Mouse (Mus musculus): ENCODE data around the gene Rora. TPM values are rescaled to one million over a fixed set of nuclear protein-coding genes. Genes with fewer than 3 reads are reported as not detected.
A peak's percentile ranks its signal among the peaks of the same experiment; 100 is the strongest.
"Not testable (repeated sequence)": the region's sequence is repeated elsewhere in the genome, so short reads cannot be mapped to it uniquely, and the experiment has no call there.

The Rora gene
- total RNA-seq, 4 experiments from 2014 or later = 24.7 to 30.8 (median 25.9) TPM

DNA sequence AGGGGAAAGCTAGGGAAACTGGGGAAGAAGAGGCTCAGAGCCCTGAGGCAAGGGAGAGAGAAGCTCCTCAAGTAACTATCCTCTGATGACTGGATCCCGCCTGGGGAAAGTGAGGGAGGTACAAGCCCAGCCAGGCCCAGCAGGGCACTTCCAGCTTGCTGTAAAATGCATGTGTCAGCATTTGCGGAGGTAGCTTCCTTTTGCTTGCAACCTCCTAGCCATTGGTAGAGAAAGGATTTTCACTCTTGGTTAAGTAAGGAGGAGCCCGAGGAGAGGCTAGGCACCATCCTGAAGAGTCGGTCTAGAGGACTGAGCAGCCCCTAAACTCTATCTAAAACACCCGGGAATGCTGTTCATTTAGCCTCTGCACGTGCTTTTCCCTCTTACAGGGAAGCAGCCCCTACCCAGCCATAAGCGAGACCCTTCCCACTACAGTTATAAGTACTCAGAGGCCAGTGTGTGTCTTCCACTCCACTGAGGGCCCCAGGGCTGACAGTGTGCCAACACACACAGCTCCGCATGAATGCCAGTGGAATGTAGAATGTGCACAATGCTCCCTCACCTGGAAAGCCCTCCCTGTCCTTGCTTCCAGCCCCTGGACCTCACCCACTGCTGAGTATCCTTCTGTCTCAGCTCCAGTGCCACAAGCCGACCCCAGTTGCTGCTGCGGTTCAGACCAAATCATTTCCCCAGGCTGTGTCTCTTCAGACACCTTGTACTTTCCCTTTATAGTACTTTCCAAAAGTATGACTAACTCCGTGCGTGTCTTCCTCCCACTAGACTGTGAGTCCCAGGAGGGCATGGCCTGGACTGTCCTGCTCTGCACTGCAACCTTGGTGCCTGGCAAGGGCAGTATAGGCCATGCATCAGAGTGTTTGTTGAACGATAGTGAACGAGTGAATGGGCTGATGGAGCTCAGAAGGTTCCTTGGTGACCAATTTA, 431.4 kb downstream of the Rora start:
- no peak for DNase-seq (ENCODE audit: low spot score)

DNA sequence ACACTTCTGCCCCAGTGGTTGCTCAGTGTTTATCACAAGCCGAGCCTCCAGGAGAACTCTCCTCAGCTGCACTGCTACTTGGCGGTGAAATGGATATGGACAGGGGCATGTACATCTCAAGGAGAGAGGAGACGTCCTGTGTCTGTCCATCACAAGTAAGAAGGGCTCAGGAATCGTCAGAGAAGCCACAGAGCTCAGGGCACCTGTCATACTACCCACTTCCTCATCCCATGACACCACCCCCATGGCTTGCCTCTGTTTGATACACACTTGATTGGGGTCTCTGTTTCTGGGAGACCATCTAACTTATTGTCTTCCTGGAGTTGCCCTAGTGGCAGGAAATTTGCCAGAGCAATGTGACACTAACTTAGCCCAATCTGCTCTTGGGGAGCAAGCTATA, 433.3 kb downstream of the Rora start:
- no peak for DNase-seq (ENCODE audit: low spot score)

DNA sequence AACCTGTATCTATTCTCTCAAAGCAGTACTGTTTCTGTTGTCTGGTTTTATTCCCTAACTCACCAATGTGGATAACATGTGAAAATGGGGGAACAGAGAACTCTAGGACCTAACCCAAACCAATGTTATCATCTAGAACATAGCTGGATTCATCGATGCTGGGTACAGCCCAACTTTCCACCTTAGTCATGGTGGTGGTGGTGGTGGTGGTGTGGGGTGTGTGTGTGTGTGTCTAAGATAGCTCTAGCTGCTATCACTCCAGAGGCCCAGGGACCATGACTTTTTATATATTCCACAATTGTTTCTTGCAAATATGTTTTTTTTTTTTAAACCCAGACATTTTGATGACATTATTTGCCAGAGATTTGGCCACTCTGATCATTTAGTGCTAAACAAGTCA, 433.7 kb downstream of the Rora start:
- no peak for DNase-seq (ENCODE audit: low spot score)

DNA sequence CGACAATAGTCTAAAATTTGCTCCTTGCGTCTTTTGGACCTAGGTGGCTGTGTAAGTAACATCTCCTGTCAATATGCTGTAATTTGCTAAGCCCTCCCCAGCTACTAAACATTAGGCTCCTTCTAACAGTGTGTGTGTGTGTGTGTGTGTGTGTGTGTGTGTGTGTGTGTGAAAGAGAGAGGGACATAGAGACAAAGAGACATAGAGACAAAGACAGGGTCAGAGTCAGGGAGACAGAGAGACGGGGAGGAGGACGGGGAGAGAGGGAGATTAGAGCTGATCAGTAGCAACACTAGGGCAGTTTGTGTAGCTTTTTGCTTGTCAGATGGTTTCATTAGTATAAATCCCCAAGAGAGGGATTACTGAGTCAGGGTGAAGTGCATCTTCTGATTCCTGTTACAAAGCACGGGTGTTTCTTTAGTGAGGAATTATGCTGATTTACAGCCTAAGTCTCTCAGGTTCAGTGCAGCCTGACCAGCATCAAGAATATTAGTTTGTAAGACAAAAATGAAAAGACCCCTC, 437.2 kb downstream of the Rora start:
- DNase-seq (ENCODE audit: low spot score) = no peak

DNA sequence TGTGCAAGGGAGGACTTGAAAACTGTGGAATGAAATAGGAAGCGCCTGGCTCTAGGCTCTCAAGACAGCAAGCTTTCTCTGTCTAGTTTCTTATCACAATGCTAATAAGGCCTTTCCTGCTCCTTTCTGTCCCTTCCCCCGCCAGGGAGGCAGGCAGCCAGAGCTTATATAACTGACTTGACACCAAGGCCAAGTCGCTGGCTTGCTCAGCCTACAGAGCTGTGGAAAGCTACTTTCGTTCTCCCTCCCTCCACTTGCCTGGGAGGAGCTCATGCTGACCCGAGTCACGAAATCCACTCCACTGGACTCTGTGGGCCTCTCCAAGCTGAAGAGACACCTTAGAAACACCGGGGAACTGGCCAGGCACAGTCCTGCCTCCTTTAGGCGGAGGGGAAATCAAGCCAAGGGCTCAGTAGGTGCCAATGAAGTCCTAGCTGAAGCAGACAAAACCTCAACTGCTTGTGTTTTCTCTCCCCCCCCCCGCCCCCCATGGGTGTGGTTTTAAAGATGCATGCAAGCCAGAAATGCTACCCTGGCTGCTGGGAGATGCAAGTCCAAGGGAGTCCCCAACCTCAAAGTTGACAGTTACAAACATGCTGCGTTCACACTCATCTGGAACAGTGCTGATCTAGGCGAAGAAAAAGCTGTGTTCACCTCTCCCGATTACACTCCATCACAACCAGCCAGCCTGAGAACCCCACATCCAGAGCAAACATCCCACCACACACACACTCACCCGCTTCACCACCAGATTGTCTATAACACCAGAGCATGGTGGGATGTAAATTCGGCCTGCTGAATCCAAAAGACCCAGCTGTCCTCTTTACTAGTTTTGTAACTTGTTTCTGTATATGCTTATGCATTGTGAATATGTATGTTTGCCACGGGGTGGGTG, 438.8 kb downstream of the Rora start:
- DNase-seq (ENCODE audit: low spot score) = peak; percentile 93

DNA sequence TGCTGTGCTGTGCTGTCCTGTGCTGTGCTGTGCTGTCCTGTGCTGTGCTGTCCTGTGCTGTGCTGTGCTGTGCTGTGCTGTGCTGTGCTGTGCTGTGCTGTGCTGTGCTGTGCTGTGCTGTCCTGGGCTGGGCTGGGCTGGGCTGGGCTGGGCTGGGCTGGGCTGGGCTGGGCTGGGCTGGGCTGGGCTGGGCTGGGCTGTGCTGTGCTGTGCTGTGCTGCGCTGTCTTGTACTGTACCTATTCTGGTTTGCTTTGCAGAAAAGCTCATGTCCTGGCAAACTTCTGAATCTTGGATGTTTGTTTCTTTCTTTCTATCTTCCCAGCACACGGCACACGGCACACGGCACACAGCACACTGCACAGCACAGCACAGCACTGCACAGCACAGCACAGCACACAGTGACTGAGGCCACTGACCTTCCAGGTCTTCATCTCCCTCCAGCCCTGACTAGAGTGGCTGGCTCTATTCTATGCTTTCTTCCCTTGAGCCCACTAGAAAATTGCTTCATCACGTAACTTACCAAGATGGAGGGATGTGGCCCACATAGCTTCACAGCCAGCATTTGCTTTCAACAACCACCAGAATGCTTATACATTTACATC, 446.7 kb downstream of the Rora start:
- DNase-seq (ENCODE audit: low spot score) = not testable (repeated sequence)

DNA sequence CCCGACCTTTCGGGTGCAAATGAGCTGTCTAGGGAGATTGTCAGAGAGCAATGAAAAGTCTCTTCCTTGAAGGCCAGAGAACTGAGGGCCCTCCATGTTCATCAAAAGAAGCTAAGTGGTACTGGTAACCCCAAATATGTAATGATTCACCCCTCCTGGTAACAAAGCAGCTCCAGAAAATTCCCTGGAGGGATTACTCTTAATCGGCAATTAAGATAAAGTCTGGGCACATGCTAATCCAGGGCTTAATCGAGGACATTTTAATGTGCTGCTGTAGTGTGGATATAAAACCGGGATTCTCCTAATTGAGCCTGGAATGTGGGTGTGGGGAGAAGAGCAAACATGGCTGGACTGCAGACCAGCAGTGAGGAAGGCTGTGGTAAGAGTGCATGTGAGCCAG, 450.7 kb downstream of the Rora start:
- no peak for DNase-seq (ENCODE audit: low spot score)

DNA sequence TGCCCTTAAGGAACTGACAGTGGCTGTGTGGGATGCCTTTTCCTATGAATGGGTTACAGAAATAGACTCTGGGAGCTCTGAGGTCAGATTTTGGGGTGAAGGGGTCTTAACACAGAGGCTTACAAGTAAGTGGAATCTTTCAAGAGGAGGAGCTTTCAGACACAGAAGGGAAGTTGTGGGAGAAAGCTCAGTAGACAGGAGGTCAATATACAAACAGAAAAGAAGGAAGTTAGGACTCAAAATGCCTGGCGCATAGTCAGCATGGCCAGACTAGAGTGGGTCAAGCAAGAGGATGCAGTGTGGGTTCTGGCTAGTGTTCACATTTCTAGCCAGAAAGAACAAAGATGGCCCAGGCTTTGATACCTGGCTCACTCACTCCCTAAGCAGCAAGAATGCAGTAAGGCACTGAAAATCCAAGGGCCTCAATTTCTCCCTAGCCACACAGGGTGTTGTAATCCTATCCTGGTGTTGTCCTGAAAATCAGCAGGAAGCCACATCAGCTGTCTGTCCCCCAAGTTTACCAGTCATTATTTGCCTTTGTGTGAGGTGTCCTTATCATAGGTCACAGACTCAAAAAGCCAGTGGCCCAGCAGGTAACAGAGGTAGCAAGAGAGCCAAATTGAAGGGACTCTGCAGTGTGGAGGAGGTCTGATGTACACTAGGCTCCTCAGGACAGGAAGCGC, 456.2 kb downstream of the Rora start:
- DNase-seq (ENCODE audit: low spot score) = no peak

DNA sequence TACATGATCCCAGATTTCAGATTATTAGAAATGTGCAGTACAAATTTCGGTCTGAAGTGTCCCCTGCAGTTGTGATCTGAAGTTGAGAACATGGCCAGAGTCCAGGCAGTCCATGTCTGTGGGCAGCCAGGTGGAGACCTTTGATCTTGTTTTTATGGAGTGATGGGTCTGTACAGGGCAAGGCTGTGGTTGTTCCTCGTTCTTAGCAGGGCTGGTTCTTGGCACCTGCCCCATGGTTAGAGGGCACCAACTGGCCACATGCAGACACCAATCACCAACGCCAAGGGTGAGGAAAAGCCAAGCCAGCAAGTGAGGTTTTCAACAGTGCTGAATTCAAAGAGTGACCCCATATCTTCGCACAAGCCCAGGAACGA, 456.7 kb downstream of the Rora start:
- DNase-seq (ENCODE audit: low spot score) = no peak

DNA sequence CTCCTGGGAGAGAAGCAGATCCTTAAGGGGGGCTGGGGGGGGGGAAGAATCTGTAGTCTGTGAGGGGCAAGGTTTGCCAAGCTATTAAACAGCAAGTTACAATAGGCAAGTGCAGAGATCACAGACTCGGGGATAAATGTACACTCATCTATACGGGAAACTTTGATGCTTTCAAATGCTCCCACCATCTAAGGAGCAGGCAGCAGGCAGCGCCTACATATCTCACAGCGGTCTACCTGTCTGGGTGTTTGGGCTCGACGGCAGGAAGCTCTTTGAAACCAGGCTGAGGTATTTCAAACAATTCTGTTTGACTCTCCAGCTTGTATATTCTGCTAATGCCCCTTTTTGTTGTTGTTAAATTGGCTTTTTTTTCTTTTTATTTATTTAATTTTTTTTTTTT, 457.1 kb downstream of the Rora start:
- no peak for DNase-seq (ENCODE audit: low spot score)

DNA sequence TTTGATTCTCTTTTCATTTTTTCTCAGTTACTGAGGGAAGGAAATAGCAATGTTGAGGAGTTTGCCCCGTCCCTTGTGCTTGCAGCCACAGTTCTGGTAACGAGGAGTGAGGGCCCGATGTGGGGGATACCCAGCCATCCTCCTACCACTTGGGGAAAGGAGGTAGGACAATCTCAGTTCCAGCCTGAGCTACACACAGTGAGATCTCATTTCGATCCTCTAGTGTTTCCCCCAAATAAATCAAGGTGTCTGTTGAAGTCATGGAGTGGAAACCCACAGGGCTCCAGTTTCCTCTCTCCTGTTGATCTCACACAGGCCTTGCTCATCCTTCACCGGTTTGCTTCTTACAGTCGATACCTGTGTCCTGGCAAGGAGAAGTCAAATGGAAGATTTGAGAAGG, 458.0 kb downstream of the Rora start:
- no peak for DNase-seq (ENCODE audit: low spot score)

DNA sequence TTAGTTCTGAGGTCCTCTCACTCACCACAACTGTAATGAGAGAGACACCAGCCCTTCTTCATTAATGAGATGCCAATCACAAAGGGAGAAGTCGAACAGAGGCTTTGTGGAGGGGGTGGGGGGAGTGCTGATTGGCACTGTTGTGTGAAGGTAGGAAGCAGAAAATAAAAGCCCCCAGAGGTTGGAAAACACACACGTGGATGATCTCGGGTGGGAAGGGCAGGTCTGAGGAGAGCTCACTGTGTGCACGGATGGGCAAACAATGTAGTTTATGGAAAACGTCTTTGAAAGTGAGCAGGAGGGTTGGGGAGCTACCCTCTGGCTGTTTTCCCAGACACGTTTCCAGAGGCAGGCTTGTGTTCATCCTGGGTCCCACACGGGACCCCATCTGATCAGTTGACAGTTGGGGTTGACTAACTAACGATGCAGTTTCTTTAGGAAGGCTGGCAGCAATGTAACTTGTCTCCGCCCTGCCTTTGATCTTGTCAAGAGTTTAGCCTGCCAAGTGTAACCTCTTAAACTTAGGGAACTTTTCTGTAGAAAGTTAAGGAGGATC, 460.9 kb downstream of the Rora start:
- no peak for DNase-seq (ENCODE audit: low spot score)

DNA sequence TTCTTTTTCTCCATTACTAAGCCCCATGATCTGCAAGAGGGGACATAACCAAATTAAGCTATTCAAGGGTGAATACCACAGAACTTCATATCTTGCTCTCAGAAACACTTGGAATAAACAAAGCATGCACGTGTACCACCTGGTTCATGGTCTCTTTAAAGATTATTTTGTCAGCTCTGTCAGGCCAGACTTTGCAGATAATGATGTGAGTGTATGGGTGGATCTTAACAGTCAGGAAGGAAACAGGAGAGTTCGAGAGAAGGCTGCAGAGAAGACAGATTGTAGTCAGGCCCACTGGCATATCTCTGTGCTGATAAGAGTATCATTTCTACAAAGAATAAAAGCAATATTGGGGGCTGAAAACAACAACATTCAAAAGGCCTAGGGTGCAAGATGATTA, 463.2 kb downstream of the Rora start:
- no peak for DNase-seq (ENCODE audit: low spot score)

DNA sequence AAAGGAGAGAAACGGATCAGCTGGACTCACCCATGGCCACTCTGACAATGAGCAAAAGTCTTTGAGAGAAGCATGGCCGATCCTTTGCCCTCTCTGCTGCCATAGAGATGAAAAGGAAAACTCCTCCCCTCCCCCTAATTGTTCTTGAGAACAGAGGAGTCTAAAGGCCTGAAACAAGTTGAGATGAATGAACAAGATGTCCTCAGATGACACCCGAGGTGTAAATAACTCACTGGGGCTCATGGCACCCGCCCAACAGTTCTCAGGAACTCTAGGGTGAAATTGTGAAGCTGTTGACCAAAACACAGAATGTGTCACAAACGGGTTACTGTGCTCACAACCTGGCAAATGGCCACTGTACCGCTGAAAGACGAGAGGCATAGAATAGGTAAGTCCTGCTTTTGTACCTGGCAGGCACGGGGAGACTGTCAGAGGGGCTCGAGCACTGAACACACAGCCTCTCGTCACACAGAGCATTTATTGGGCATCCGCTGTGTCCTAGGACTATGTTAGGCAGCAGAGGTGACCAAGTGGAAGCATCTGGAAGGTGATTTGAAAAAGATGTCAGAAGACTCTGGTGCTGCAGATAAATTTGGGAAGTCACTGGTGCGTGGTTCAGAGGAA, 467.6 kb downstream of the Rora start:
- no peak for DNase-seq (ENCODE audit: low spot score)

DNA sequence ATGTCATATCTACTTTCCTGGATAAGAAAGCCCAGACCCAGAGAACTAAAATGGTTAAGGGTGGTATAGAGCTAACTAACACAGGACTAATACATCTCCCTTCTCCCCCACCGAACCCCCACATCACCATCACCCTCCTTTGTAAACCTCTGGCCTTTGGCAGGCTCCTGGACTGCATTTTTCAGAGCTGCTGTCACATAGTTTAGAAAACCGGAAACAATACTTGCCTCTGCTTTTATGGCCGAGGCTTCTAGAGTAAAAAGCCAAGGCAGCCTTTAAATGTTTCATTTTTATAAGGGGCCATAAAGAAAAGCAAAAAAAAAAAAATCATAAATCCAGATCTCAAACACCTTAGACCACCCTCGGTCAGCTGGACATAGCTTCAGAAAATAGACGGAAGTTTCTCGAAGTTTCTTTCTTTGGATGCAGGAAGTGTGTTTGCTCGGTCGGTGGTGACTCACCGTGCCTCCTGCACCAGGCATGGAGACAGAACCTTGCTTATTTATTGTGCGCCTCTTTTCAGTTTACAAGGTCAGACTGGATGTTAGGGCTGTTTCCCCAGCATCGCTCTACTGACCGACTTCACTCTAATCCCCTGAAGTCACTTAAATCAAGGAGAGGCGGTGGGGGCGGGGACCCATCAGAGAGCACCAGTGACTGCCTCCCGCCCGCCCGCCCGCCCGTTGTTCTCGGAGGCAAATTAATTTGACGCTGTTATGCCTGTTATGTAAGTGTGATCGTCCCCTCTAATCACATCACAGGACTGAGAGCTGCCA, 471.6 kb downstream of the Rora start:
- DNase-seq (ENCODE audit: low spot score) = peak; percentile 75

DNA sequence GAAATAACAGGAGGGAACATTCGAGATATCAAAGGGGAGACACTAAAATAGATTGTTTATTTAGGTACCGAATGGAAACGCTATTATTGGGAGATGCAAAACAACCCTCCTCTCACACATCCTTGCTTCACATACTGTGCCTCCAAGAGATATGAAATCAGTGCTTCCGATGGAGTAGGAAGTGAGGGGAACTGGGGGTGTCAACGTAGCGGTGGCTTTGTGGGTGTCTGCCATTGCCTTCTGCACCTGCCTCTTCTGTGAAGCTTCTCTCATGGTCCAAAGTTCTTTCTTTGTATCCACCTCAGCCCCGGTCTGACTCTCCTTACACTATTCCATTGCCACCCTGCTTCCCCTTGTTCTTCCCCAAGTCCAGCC, 472.2 kb downstream of the Rora start:
- no peak for DNase-seq (ENCODE audit: low spot score)

DNA sequence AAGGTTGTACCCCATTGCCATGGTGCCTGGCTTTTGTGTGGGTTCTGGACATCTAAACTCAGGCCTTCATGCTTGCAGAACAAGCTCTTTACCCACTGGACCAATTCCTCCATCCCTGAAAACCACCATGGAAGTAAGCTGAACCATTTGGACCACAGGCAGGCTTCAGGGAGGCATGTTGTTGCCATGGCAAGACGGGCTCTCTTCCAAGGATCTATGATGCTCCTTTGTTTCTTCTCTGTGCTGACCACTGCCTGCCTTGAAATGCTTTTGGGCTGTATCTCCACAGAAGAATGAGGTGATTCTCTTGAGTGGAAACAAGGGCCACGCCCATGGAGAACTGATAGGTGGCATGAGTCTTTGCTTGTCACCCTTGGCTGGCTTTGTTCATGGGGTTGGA, 473.0 kb downstream of the Rora start:
- DNase-seq (ENCODE audit: low spot score) = no peak

DNA sequence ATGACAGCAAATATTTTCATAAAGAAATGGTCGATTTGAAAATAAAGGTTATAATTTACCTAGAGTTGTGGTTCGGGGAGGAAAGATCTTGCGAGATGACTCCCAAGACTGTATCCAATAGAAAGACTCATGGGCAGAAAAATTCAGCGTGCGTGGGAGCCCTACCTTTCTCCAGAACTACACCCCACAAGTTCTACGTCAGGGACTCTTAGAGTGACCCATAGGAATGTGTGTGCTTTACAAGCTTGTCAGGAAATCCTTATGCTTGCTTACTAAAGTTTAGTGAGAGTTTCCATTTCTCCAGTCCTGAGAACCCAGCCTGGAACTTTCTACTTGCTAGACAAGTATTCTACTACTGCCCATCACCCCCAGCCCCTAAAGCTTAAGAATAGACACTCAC, 474.7 kb downstream of the Rora start:
- DNase-seq (ENCODE audit: low spot score) = no peak

DNA sequence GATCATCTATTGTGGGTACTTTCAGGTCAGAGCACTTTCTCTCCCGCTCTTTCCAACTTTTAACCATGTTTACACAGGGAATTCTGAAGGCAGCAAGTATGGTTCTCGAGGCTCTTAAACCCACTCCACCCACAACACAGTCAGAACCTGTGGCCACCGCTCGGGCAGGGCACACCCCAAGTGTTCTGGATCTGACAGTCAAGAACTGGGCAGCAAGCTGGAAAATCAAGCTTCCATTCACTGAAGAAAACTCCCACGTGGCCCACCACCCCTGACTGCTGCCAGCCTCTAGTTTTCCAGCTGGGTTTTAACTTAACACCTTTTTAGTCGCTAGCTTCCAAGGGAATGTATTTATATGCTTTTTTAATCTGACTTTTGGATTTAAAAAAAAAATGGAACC, 479.4 kb downstream of the Rora start:
- DNase-seq (ENCODE audit: low spot score) = no peak

DNA sequence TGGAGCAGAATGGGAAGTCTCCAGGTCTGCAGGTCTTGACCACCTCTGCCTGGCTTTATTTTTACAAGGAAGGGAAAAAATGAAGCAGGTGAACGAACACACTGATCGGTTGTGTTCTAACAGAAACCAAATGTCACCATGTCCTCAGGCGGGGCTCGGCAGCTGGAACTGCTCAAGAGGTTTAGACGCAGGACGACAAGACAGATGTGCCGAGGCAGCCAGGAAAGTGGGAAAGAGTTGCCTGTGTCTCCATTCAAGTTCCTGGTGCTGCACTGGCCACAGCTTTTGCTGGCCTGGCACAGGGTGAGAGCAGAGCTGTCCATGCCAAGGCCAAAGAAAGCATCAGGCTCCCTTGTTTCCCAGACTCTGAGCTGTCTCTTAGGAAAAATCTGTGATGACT, 480.1 kb downstream of the Rora start:
- DNase-seq (ENCODE audit: low spot score) = no peak
